Mouse (Mus musculus) cerebellum, adult 9-10 months (tissue): ENCODE results near the gene Arrdc2.
"Not testable (repeated sequence)": the region's sequence is repeated elsewhere in the genome, so short reads cannot be mapped to it uniquely, and the experiment has no call there.

Experiments
- DNase-seq: peaks from one replicate; pipeline ENCODE4 v3.0.0; 2022

Arrdc2 gene

DNA sequence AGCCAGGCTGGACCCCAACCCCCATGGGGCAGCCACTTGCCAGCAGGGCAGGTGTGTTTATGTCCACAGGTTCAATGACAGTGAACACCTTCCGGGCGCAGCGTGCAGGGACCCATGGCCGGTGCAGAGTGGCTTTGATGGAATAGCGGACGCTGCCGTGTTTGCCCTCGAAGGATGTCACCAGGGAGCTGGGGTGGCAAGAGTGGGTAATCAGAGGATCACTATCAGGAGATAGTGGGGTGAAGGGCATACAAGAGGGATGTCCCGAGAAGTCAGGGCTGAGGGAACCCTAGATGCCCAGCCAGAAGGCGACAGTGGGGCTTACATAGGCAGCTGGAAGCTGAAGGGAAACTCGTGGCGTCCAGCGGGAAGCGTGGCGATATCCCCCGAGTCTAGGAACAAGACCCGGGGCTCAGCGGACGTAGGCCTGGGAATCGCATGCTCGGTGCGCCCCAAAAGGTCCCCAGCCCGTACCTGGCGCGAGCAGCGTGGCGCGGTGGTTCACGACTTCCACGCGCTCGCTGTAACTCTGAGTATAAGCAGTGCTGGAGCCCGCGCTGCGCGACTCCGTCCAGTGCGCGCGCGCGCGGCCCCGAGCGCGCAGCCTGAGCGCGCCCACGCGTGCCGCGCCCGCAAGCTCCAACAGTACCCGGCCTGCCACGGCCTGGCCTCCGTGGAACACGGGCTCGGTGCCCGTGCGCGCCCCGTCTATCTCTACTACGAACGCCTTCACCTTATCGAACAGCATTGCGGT is 689 bp downstream of the Arrdc2 start:
- peak; percentile 68 for DNase-seq

DNA sequence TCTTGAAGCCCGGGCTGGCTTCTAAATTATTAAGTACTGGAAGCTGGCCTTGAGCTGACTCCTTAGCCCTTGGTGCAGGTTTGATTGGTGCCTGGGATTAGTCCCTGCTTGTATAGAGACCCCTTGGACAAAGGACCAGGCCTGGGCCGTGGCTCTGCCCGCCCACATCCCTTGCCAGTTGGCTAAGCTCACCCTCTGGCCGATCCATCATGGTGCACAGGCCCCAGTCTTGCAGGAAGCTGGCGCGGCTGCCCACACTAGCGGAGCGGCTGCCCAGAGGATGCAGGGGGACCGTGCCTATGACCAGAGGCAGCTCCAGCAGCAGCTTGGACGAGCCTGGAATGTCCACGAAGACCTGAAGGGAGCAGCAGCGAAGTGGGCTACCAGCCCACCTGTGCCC is 2.9 kb downstream of the Arrdc2 start:
- no peak for DNase-seq

DNA sequence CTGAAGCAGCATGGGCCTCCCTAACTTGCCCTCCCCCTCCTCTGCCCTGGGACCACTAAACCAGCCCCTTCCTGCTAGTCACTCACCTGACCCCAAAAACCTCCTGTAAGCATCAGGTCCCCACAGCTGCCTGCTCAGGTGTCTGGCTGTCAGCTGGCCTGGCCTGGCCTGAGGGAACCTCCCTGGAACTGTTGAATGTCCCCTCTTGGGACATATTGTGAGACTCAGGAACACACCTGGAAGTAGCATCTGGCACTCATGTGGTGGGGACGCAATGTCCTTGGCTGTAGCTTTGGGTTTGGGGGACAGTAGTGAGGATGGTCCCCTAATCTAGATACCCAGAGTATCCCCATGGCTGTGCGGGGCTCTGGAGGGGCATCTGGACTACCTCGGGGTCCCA is 5.4 kb downstream of the Arrdc2 start:
- DNase-seq, result no peak

DNA sequence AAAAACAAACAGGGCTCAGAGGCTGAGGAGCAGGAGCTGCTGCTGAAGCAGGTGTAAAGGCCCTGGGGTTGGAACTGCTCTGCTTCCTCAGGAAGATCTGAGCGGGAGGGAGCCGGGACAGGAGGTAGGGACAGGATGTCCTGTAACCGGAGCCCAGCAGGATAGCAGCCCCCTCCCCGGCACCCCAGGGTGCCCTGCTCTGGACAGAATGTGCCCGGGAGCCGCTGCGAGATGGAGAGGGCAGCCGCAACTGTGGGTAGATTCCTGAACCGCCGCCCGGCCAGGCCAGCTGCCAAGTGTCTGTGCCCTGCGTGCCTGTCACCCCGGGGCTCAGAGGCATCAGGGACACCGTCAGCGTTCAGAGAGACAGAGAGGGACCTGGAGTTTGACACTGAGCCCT is 6.0 kb downstream of the Arrdc2 start:
- no peak for DNase-seq

DNA sequence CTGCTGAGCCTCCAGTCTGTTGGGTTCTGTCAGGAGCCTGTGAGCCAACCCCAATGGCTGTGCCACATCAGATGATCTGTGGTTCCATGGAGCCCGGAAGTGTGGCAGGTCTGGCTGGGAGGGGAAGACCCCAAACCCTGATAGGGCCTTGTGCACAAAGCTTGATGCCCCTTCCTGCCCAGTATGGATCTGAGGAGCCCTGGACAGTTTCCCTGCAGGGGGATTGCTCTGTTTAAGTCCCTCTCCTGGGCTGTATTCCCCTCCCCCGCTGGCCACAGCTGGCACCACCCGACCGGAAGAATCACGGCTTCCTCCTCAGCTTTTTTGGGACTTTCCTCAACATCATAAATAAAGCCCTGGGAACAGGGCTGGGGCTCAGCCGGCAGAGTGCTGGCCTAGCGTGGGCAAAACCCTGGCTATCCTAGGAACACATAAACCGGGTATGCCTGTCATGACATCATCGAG is 6.5 kb downstream of the Arrdc2 start:
- DNase-seq, result no peak

DNA sequence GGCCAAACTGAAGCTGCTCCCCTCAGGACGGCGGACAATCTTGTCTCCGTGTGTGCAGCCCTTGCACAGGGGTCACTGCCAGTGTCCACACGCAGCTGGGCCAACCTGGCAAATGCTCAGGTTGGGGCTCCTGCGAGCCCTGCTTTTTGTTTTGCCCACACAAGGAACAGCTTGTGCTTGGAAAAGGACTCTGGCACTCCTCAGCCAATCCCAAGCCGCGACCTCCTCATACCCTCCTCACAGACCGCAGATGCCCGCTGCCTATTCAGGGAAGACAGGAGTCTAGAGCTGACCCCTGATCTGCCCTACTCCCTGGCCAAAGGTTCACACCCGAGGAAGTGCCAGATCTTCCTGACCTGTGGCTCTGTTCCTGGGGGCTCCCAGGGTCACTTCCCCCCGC is 7.1 kb downstream of the Arrdc2 start:
- no peak for DNase-seq

DNA sequence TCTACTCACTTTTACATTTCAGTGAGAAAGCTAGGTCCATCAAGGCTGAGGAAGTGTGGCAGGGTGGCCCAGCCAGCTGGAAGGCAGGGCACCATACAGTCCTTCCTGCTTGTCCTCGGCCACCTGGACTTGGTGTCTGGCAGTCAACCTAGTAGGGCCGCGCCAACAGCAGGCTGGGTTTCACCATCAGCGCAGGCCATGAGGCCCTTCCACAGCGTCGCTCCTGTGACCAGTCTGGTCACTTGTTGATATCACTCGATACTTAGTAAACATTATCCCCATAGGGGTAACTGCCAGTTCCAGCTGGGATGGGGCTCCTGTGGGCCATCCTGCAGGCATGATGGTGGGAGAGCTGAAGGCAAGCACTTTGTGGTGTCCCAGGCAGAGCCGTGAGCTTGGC is 8.0 kb downstream of the Arrdc2 start:
- DNase-seq, result no peak

DNA sequence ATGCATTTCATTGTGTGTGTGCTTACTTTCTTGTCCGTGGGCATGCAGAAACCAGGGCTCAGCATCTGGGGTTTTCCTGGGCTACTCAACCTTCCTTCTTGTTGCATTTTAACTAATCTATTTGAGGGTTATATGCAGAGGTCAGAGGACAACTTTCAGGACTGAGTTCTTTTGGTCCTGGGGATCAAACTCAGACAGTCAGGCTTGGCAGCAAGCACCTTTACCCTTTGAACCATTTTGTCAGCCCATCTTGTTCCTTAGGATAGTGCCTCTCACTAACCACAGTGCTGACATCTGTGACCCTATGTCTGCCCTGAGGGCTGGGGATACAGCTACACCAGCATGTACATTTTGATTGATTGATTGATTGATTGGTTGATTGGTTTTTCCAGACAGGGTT is 11.7 kb downstream of the Arrdc2 start:
- DNase-seq, result no peak

DNA sequence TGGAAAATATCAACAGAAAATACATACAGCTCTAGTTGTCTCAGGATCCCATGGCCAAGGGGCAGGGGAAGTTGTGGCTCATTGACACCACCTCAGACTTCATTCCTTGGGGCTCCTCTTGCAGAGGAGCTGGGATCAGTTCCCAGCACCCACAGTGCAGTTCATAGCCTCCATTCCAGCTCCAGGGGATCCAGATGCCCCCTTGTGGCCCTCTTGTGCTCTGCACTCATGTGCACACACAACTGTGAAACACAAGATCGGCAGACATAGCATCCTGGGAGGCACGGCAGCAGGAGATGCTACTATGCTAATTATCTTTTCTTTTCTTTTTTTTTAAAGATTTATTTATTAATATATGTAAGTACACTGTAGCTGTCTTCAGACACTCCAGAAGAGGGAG is 12.5 kb downstream of the Arrdc2 start:
- DNase-seq, result no peak

DNA sequence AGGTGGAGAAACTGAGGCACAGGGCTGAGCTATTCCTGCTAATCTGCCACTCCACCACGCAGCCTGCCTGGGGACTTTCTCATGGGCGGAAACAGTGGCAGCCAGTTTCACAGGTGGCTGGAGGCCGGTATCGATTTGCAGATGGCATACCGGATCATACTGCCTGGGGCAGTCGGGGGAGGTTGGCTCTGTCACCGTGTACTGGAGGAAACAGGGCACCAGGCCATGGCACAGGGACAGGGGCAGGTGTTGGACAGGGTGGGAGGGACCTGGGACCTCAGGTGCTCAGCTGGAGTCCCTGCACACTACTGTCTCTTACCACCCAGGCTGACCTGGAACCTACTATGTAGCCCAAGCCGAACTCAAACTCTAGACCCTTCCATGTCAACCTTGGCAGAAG is 13.7 kb downstream of the Arrdc2 start:
- DNase-seq, result no peak

DNA sequence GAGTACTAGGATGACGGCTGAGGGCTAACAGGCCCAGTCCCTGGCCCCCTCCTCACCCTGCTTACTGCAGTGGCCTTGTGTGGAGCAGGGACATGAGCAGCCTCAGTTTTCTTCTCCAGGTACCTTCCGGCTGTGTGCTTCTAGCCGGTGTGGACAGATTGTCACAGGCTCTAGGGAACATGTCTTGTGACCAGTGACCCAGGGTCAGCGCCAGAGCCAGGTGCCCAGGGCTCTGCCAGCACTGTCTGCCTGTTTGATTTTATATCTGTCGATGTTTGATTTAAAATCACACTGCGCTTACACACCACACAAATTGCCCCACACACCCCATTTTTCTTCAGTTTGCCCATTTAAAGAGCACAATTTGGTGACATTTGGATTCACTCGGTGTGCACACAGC is 15.7 kb downstream of the Arrdc2 start:
- DNase-seq, result no peak

DNA sequence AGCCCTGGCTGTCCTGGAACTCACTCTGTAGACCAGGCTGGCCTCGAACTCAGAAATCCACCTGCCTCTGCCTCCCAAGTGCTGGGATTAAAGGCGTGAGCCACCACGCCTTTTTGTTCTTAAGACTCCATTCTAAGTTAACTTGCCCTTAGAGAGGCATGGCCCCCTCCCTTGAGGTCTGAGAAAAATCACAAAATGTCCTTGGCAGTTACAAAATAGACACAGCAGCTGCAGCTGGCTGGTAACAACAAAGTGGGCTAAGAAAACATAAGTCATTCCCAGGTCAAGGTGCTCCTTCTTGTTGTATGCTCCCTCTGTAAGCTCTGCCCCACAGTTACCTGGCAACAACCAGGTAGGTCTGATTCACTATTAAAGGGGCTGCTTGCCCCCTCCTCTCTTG is 16.9 kb downstream of the Arrdc2 start:
- not testable (repeated sequence) for DNase-seq

DNA sequence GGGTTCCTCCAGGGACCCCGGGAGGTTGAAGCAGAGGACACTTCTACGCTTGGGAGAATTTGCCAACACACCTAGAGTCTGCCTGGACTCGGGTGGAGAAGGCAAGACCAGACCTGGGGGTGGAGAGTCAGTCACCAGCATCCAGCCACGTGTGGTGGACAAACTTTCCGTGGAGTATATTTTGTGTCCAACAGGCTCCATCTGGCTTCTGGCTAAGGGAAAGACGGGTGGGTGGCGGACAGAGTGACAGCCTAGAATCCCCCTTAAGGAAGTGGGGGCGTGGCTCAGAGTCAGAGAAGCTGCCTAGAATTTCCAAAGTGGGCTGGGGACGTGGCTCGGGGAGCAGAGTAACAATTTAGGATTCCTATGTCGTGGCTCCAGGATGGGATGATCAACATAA is 17.5 kb downstream of the Arrdc2 start:
- no peak for DNase-seq

DNA sequence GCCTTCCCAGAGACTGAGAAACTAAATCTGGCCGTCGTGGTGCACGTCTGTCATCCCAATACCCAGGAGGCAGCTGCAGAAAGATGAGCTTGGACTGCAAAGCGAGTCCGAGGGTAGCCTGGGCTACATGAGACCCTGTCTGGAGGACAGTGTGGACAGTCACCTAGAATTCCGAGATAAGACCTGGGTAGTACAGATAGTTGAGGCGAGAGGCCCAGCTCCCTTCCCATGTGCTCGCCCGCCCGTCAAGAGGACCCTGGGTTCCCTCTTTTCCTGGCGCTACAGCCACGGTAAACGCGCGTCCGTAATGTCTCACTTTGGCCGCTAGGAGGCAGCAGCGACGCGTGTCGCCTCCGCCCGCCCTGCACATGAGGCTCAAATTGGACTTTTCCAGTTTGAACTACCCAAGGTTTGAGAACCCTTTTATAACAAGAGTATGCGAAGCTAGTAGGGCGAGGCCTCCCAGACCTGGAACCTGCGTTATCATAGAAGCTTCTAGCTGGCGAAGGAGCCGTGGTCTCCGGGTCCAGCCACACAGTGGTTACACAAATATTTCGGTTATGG is 18.0 kb downstream of the Arrdc2 start:
- peak; percentile 51 for DNase-seq

DNA sequence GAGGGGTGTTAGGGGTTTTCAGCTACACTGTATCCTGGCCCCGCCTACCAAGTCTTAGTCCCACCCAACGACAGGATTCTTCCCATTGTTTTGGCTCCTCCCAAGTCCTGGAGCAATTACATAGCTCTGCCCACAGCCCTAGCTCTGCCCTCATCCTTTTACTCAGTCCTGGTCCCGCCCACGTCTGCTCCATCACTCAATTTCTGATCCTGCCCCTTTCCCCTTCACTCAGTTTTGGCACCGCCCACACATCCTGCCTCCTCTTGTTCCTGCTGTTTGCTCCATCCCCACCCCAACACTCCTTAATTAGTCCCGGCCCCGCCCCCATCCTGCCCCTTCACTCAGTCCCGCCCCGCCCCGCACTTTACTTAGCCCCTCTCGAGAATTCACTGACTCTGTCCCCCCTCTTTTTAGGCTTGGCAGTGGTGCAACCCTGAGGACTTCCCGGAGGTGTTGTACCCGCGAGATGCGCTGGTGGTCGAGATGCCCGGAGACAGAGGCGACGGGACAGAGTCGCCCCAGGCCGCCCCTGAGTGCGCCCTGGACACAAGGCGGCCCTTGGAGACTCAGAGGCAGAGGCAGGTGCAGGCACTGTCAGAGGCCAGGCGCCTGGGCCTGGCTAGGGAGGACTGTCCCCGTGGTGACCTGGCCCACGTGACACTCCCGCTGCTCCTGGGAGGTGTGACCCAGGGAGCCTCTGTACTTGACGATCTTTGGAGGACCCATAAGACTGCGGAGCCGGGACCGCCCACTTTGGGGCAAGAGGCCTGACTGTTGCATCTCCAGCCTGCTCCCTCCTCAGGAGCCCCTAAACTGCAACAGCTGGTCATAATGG is 19.2 kb downstream of the Arrdc2 start:
- no peak for DNase-seq

DNA sequence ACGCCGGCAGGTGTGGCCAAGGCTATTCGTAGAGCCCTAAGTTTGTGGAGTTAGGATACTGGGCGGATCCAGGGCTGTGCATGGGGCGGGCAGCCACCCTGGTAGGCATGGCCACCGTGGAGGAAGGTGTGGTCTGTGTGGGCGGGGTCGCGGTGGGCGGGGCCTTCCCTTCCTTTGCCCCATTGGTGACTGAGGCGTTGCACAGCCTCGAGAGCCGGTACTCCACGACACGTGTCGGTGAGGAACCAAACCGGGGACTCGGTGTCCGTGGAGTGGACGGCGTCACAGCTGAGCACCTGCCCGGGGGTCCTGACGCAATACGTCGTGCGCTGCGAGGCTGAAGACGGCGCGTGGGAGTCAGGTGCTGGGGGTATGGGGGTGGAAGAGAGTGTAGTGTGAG is 22.8 kb downstream of the Arrdc2 start:
- DNase-seq, result no peak

DNA sequence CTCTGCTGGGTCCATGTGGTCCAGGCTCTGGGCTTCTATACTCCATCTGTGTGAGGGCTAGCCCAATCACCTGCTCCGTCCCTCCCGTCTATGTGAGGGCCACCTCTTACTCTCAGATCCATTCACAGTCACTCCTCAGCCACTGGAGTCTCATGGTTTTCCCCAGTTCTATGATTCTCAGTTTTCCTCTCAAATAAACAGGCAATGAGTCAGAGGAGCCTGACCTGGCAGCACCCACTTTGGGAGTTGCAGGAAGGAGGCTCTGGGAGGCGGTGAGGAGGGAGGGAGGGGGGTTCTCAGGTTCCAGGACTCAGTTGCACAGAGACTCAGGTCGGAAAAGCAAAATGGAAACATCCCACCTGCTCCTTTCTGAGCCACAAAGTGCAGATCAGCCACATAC is 26.6 kb downstream of the Arrdc2 start:
- no peak for DNase-seq

DNA sequence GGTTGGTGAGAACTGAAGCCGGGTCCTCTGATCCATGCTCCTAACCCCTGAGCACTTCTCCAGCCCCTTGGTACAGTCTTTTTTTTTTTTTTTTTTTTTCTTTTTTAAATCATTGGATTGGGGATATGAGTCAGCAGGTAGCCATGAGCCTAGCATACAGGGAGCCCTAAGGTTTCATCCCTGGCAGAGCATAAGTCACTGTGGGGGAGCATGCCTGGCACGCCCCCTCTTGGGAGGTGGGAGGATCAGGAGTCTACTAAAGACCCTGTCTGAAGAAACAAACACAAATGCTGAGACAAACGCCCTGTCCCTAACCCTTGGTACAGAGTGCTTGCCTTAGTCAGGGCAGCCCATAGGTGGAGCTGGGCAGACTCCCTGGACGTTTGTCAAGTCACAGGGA is 27.5 kb downstream of the Arrdc2 start:
- DNase-seq, result no peak

DNA sequence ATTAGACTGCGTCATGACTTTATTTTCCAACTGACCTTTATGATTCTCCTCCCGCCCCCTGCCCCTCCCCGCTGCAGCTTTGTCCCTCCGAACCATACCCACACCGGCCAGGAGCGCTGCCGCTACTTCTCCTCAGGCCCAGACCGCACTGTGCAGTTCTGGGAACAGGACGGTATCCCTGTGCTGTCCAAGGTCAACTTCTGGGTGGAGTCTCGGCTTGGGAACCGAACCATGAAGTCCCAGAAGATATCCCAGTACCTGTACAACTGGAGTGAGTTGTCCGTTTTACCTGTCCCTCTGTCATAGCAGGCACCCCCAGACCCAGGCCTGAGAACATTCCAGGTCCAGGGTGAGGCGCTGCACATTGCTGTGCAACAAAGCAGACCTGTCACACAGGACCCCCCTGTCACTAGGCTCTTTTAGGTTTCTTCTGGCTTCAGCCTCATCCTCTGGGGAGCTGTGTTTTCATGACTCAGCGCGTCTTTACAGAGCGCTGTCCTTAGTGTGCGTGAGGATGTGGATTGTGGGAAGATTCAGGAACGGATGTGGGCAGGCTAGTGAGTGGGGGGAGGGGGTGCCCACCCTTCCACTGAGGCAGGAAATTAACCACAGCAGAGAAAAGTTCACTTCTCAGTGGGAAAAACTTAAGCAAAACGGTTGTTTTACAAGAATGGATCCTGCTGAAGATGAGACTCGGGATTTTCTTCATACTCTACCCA is 28.4 kb downstream of the Arrdc2 start:
- DNase-seq, result no peak

DNA sequence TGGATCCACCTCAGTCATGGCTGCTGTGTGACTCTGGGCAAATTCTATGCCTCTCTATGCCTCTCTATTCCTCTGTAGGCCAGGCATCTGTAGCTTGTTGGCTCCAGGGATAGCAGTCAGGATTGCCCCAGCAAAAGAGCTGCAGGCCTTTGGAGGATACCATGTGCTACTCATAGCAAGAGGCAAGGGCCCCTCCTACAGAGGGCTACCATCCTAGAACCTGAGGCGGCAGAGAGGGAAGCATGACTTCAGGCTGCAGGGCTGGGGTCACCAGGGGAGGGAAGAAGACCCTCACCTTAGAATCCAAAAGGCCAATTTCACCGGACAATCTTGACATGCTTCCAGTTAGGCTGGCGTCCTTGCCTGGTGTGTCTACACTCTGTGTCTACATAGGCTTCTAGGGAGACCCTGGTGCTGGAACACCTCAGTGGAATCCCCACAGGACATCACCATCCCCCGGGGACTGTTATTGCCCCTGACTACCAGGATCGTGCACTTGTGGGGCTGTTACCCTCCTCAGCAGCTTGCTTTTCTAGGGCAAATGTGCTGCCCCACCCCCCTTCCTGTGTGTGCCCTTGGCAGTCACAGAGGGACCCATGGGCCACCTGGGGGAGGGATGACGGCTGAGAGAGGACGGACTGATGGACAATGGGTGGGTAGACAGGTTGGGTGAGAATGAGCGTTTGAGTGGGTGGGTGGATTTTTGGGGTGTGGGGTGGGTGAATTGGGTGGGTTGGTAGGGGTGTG is 30.4 kb downstream of the Arrdc2 start:
- no peak for DNase-seq

DNA sequence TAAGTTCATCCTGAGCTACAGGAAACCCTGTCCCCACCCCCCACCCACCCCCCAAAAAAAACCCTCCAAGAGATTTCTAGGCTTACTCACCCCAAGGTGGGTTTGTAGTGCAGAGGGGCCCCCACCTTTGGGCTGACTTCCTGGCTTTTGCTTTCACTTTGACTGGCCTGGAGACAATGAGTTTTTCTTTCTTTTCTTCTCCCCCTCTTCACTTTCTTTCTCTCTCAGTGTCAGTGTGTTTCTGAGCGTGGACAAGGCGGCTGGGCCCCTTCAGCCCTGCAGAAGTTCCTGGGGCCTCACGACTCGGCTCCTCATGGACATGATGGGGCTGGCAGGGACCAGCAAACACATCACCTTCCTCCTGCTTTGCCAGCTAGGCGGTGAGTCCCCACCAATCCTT is 31.3 kb downstream of the Arrdc2 start, which contains the start of gene Il12rb1:
TSS of gene Il12rb1 (plus strand) at position 211 of the 400 bp plus-strand sequence.
- no peak for DNase-seq

DNA sequence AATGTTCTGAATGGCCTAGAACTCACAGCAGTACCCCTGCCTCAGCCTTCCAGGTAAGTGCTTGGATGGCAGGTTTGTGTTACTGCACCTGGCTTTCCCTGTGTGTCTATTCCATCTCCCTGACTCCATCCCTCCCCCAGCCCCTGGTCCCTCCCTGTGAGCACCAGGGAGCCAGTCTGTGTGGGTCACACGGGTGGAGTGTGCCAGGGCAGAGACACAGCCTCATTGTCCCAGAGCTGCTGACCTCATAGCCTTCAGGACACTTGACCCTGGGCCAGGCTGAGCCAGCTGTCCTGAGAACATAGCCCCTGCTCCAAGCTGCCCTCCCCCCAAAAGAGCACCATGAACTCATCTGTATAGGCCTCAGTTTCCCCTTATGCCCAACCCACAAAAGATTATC is 32.2 kb downstream of the Arrdc2 start:
- no peak for DNase-seq

DNA sequence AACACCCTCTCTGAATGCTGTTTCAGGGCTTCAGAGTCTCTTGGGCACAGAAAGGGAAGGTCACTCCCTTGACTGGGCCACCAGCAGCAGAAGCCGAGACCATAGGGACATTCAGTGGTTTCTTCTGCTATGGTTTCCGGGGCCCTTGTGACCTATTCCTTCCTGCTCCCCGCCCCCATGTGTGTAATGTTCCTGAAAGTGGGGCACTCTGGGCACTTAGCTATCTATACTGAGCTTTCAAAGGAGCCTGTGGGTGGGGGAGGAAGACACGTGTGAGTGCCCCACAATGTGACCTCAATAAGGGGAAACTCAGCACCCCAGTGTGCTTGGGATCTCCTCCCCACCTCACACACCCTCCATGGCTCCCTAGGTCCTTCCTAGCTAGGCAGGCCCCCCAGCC is 33.0 kb downstream of the Arrdc2 start:
- no peak for DNase-seq
